In the genomic region with DNA sequence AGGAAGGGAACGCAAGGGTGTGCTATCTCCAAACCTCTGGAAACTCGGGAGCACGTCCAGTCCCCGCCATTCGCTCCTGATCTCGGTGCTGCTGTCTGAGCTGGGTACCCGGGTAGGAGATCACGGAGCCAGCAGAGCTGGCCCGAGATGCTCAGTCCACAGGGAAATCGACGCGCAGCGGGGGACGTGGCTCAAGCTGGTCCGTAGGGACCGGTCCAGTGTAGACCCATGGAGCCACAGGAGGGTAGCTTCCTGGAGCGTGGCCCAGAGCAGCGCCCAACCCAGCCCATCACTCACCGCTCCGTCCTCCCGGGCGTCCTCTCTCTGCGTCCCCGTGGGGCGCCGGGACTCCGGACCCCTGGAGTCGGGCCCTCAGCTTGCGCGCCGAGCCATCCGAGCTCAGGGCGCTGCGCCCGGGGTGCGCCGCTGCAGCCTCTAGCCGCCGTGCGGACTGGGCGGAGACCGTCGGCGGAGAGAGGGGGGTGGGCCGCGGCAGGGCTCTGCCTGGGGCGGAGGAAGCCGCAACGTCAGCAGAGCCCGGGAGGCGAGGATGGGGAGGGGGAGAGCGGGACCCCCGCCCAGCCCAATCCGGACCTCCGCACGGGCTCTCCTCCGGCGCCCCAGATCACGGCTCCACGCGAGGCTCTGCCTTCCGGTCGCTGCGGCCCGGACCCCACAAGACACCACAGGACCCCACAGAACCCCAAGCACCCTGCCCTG, we compare ENCODE assay signal across 8 mouse cellular contexts. TPM values are rescaled to one million over a fixed set of nuclear protein-coding genes. Genes with fewer than 3 reads are reported as not detected.
DNase-seq lines count a peak whose midpoint lies in the region; ATAC-seq lines count a peak whose summit lies in the region.

No protein-coding gene starts in this region.

- H3K4me2 ChIP-seq in embryonic facial prominence, embryonic 15.5 days (replicated peaks): peak overlapping the region; percentile 63
- H3K4me2 ChIP-seq in heart, embryonic 12.5 days: peak overlapping the region; percentile 83
- peak overlapping the region; percentile 80 for H3K4me2 ChIP-seq in kidney, embryonic 15.5 days
- H3K4me2 ChIP-seq in liver, embryonic 13.5 days: peak overlapping the region; percentile 63
- H3K4me2 ChIP-seq in stomach, embryonic 15.5 days: peak overlapping the region; percentile 81

- no peaks in the 10 kb centered on the region for H3K9me3 ChIP-seq in embryonic facial prominence, embryonic 15.5 days (replicated peaks)
- no peaks in the 10 kb centered on the region for H3K9me3 ChIP-seq in heart, embryonic 12.5 days (replicated peaks)
- H3K9me3 ChIP-seq in kidney, embryonic 15.5 days (replicated peaks): no peaks in the 10 kb centered on the region
- no peaks in the 10 kb centered on the region for H3K9me3 ChIP-seq in liver, embryonic 13.5 days (replicated peaks)
- H3K9me3 ChIP-seq in stomach, embryonic 15.5 days: no peaks in the 10 kb centered on the region

- H3K27me3 ChIP-seq in embryonic facial prominence, embryonic 15.5 days: no peaks in the 10 kb centered on the region
- H3K27me3 ChIP-seq in heart, embryonic 12.5 days (replicated peaks): no peaks in the 10 kb centered on the region
- no peaks in the 10 kb centered on the region for H3K27me3 ChIP-seq in kidney, embryonic 15.5 days
- peaks cover 39% of the 10 kb centered on the region for H3K27me3 ChIP-seq in liver, embryonic 13.5 days
- no peaks in the 10 kb centered on the region for H3K27me3 ChIP-seq in stomach, embryonic 15.5 days (replicated peaks)

- peak; percentile 95 for ATAC-seq in embryonic facial prominence, embryonic 15.5 days (ENCODE audit: insufficient number of reproducible peaks, low FRiP score, low TSS enrichment, low read depth)
- ATAC-seq in heart, embryonic 12.5 days (ENCODE audit: insufficient number of reproducible peaks, low FRiP score): peak; percentile 93
- peak; percentile 97 for ATAC-seq in kidney, embryonic 15.5 days (replicated peaks; ENCODE audit: low FRiP score)
- ATAC-seq in liver, embryonic 13.5 days (ENCODE audit: low read depth): peak; percentile 80
- peak; percentile 94 for ATAC-seq in stomach, embryonic 15.5 days (ENCODE audit: insufficient read depth, low FRiP score, low read depth)

- peak; percentile 49 to 52 for DNase-seq in B cell, adult 2 months
- DNase-seq in adrenal gland, postnatal 25 days: peak; percentile 73
- DNase-seq in liver, embryonic 13.5 days: no peak
- DNase-seq in naive thymus-derived CD4-positive, alpha-beta T cell, adult 2 months (ENCODE audit: low read depth): peak; percentile 67

- peak overlapping the region; percentile 98 for H3K27ac ChIP-seq in embryonic facial prominence, embryonic 15.5 days (replicated peaks)
- H3K27ac ChIP-seq in heart, embryonic 12.5 days (ENCODE audit: poor library complexity, severe bottlenecking): peak overlapping the region; percentile 91
- H3K27ac ChIP-seq in kidney, embryonic 15.5 days: peak overlapping the region; percentile 90
- H3K27ac ChIP-seq in liver, embryonic 13.5 days: peak overlapping the region; percentile 37; the same call in 1 of the 2 replicates
- peak overlapping the region; percentile 93 for H3K27ac ChIP-seq in stomach, embryonic 15.5 days

- peak overlapping the region; percentile 85 for H3K4me3 ChIP-seq in embryonic facial prominence, embryonic 15.5 days (replicated peaks)
- peak overlapping the region; percentile 74 for H3K4me3 ChIP-seq in heart, embryonic 12.5 days
- peak overlapping the region; percentile 77 for H3K4me3 ChIP-seq in kidney, embryonic 15.5 days (replicated peaks)
- H3K4me3 ChIP-seq in liver, embryonic 13.5 days (replicated peaks): peak overlapping the region; percentile 54
- H3K4me3 ChIP-seq in stomach, embryonic 15.5 days (replicated peaks): peak overlapping the region; percentile 71

- no peaks in the 10 kb centered on the region for H3K36me3 ChIP-seq in embryonic facial prominence, embryonic 15.5 days
- H3K36me3 ChIP-seq in heart, embryonic 12.5 days: no peaks in the 10 kb centered on the region
- H3K36me3 ChIP-seq in kidney, embryonic 15.5 days: no peaks in the 10 kb centered on the region
- H3K36me3 ChIP-seq in liver, embryonic 13.5 days: no peaks in the 10 kb centered on the region
- no peaks in the 10 kb centered on the region for H3K36me3 ChIP-seq in stomach, embryonic 15.5 days

- peak overlapping the region; percentile 80 for H3K9ac ChIP-seq in embryonic facial prominence, embryonic 15.5 days
- peak overlapping the region; percentile 82 for H3K9ac ChIP-seq in heart, embryonic 12.5 days
- peak overlapping the region; percentile 72 for H3K9ac ChIP-seq in kidney, embryonic 15.5 days
- peak overlapping the region; percentile 52 for H3K9ac ChIP-seq in liver, embryonic 13.5 days
- H3K9ac ChIP-seq in stomach, embryonic 15.5 days: peak overlapping the region; percentile 84

- under 1% methylated on average over 62 of the region's 65 CpGs for WGBS in embryonic facial prominence, embryonic 15.5 days
- under 1% methylated on average over 53 of the region's 65 CpGs for whole genome bisulfite sequencing in heart, embryonic 12.5 days
- under 1% methylated on average over 64 of the region's 65 CpGs for WGBS in kidney, embryonic 15.5 days
- WGBS in liver, embryonic 13.5 days (ENCODE audit: insufficient replicate concordance): under 1% methylated on average over 49 of the region's 65 CpGs
- WGBS in stomach, embryonic 15.5 days: under 1% methylated on average over 45 of the region's 65 CpGs

- H3K4me1 ChIP-seq in embryonic facial prominence, embryonic 15.5 days: no peaks in the 10 kb centered on the region
- H3K4me1 ChIP-seq in heart, embryonic 12.5 days (replicated peaks): peaks cover 5% of the 10 kb centered on the region; the same call in 1 of the 2 replicates
- H3K4me1 ChIP-seq in kidney, embryonic 15.5 days: peaks cover 9% of the 10 kb centered on the region
- H3K4me1 ChIP-seq in liver, embryonic 13.5 days (replicated peaks): peaks cover 8% of the 10 kb centered on the region; the same call in 1 of the 2 replicates
- H3K4me1 ChIP-seq in stomach, embryonic 15.5 days: 0 out of 2 replicates have a peak, but pooled peaks cover 3% of the 10 kb centered on the region

RNA-seq across cellular contexts. Expression of a gene that starts 0.6 kb away (rescaled TPM):
- total RNA-seq in adrenal gland, postnatal 25 days (2021): 16.1 and 24.5 TPM in 2 replicates
- 32.8 and 35.0 TPM in 2 replicates for polyA plus RNA-seq in embryonic facial prominence, embryonic 15.5 days (2015; fragmentation: Nextera tagmentation; extraction: Ambion mirVana)
- 19.9 and 22.0 TPM in 2 replicates for polyA plus RNA-seq in heart, embryonic 12.5 days (2016; fragmentation: Nextera tagmentation; extraction: Ambion mirVana)
- polyA plus RNA-seq in kidney, embryonic 15.5 days (2015; fragmentation: Nextera tagmentation; extraction: Ambion mirVana): 22.2 and 23.5 TPM in 2 replicates
- polyA plus RNA-seq in liver, embryonic 13.5 days (2015; fragmentation: Nextera tagmentation; extraction: Ambion mirVana): 6.0 and 7.9 TPM in 2 replicates
- polyA plus RNA-seq in stomach, embryonic 15.5 days (2015; fragmentation: Nextera tagmentation; extraction: Ambion mirVana): 16.7 and 19.2 TPM in 2 replicates

Comparison
In these comparisons a context has a peak if more than half of its experiments do, and no peak if none do; other contexts are left out.
1. H3K27ac ChIP-seq: peak in every context shown above with its lines; median percentile 98 in embryonic facial prominence, embryonic 15.5 days; 93 in stomach, embryonic 15.5 days; 91 in heart, embryonic 12.5 days; 90 in kidney, embryonic 15.5 days; 37 in liver, embryonic 13.5 days.